Mouse (Mus musculus): Measurements from ENCODE around the gene Mrpl33.

GRCm38 (mm10) chr5:31606151-31606550, 9.4 kb downstream of the Mrpl33 start:
- TF ChIP-seq CTCF (IDR thresholded peaks at IDR 0.05; ENCODE audit: extremely low read depth, insufficient read depth, low read length) (no peak), POLR2A (IDR thresholded peaks at IDR 0.05; ENCODE audit: extremely low read depth, insufficient read depth, low read length) (no peak)

All from cortical plate, adult 2 months (tissue).